Mouse (Mus musculus) neutrophil, adult 5-6 weeks (primary cell): ENCODE measurements around the gene Hpse2. TPM values are rescaled to one million over a fixed set of nuclear protein-coding genes. Genes with fewer than 3 reads are reported as not detected.

ENCODE experiments used
- ATAC-seq: fragments of 151-379, 151-347 bp; 2 replicates; pipeline ENCODE4 v1.8.0; 2017; ENCODE audit warnings: mild to moderate bottlenecking, moderate TSS enrichment; ENCODE audit not compliant: insufficient number of reproducible peaks, poor library complexity, low FRiP score, severe bottlenecking; ENCODE audit errors: extremely low read depth
- total RNA-seq: library from RNA; stranded (forward); fragments of 200-1000 nt; gene quantifications from 2 replicates; pipeline ENCODE4 v1.2.3, GENCODE M21; 2017

Hpse2 gene
- total RNA-seq, 1 experiment from 2014 or later = not detected

GRCm38 (mm10) chr19:43193562-43193961, 194.6 kb downstream of the Hpse2 start:
- ATAC-seq = no peak

GRCm38 (mm10) chr19:43175437-43175965, 212.7 kb downstream of the Hpse2 start:
- no peak for ATAC-seq

- no peak for ATAC-seq
These were observed 213.3 kb downstream of the Hpse2 start for GRCm38 (mm10) chr19:43174812-43175211.

- no peak for ATAC-seq
These were observed 232.1 kb downstream of the Hpse2 start for GRCm38 (mm10) chr19:43156085-43156484.

GRCm38 (mm10) chr19:43155582-43155981, 232.6 kb downstream of the Hpse2 start:
- ATAC-seq = no peak

GRCm38 (mm10) chr19:43147901-43148300, 240.3 kb downstream of the Hpse2 start:
- no peak for ATAC-seq

GRCm38 (mm10) chr19:43146820-43147219, 241.3 kb downstream of the Hpse2 start:
- ATAC-seq = no peak

- ATAC-seq = no peak
These were observed 246.5 kb downstream of the Hpse2 start for GRCm38 (mm10) chr19:43141646-43142045.

GRCm38 (mm10) chr19:43109796-43110195, 278.4 kb downstream of the Hpse2 start:
- no peak for ATAC-seq

- ATAC-seq = no peak
These were observed 291.2 kb downstream of the Hpse2 start for GRCm38 (mm10) chr19:43096915-43097314.

GRCm38 (mm10) chr19:43087216-43087615, 300.9 kb downstream of the Hpse2 start:
- no peak for ATAC-seq

GRCm38 (mm10) chr19:43064155-43064554, 324.0 kb downstream of the Hpse2 start:
- ATAC-seq = no peak

GRCm38 (mm10) chr19:43044506-43044905, 343.6 kb downstream of the Hpse2 start:
- no peak for ATAC-seq

- ATAC-seq = no peak
These were observed 345.4 kb downstream of the Hpse2 start for GRCm38 (mm10) chr19:43042721-43043120.

- no peak for ATAC-seq
These were observed 345.9 kb downstream of the Hpse2 start for GRCm38 (mm10) chr19:43042211-43042610.

GRCm38 (mm10) chr19:43036381-43036780, 351.8 kb downstream of the Hpse2 start:
- no peak for ATAC-seq

- no peak for ATAC-seq
These were observed 360.9 kb downstream of the Hpse2 start for GRCm38 (mm10) chr19:43027305-43027704.

- no peak for ATAC-seq
These were observed 365.5 kb downstream of the Hpse2 start for GRCm38 (mm10) chr19:43022611-43023173.

- ATAC-seq = no peak
These were observed 369.4 kb downstream of the Hpse2 start for GRCm38 (mm10) chr19:43018792-43019191.

GRCm38 (mm10) chr19:42996406-42996805, 391.7 kb downstream of the Hpse2 start:
- no peak for ATAC-seq

- no peak for ATAC-seq
These were observed 399.3 kb downstream of the Hpse2 start for GRCm38 (mm10) chr19:42988833-42989232.
